Mouse (Mus musculus): Measurements from ENCODE around the gene Slc38a9. TPM values are rescaled to one million over a fixed set of nuclear protein-coding genes. Genes with fewer than 3 reads are reported as not detected.

Slc38a9 gene
- polyA plus RNA-seq, 1 experiment from 2014 or later: 6.6 TPM

DNA sequence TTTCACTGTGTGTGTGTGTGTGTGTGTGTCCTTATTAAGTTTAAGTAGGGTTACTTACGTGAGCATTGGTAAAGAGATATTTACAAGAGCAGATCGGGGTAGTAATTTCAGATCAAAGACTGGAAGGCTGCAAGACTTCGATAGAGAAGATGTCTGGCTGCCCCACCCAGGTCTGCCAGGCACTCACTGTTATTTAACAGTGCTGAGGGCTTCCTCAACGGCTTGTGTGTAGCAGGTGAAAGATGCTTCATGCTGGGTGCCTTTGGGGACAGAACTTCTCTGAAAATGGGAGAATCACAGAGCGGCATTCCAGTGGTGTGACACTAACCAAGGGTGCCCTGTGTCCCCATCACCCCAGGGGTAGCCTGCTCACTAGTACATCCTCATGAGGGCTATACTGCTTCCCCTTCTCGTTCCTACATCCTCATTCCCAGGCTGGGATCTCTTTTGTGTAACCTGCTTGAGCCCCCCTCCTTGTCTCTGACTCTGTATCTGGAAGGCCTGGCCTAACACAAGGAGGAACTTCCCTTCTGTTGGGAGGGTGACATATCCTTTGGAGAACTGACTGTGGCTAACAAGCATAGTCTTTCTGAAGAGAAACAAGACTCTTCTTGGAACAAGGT lies 87.4 kb downstream of the Slc38a9 start:
- Histone ChIP-seq H3K27me3 (replicated peaks; ENCODE audit: control insufficient read depth, insufficient read depth, low read length) (no peaks in the 10 kb centered on the region), H3K4me2 (replicated peaks; ENCODE audit: low read depth) (no peak overlapping the region), H3K27ac (ENCODE audit: low read depth, low read length) (no peak overlapping the region), H3K9ac (ENCODE audit: low read depth, low read length) (no peak overlapping the region), H3K4me3 (ENCODE audit: low read depth, low read length) (no peak overlapping the region), H3K36me3 (ENCODE audit: control insufficient read depth, insufficient read depth) (no peaks in the 10 kb centered on the region), H3K9me3 (ENCODE audit: control insufficient read depth) (no peaks in the 10 kb centered on the region), H3K4me1 (replicated peaks; ENCODE audit: control insufficient read depth, insufficient read depth, low read length) (0 out of 2 replicates have a peak, but pooled peaks cover 3% of the 10 kb centered on the region)
- 67% methylated on average over 6 of the region's 6 CpGs for WGBS
- no peak for TF ChIP-seq CTCF (IDR thresholded peaks at IDR 0.05; ENCODE audit: low read depth)
- ATAC-seq: no peak

- H3K9me3 ChIP-seq (ENCODE audit: control insufficient read depth): no peaks in the 10 kb centered on the region
- no peak for TF ChIP-seq CTCF (IDR thresholded peaks at IDR 0.05; ENCODE audit: low read depth)
- WGBS: 69% methylated on average over 11 of the region's 11 CpGs
- no peak overlapping the region for H3K4me3 ChIP-seq (ENCODE audit: low read depth, low read length)
- H3K27me3 ChIP-seq (replicated peaks; ENCODE audit: control insufficient read depth, insufficient read depth, low read length): no peaks in the 10 kb centered on the region
- no peaks in the 10 kb centered on the region for H3K36me3 ChIP-seq (ENCODE audit: control insufficient read depth, insufficient read depth)
- 0 out of 2 replicates have a peak, but pooled peaks cover 3% of the 10 kb centered on the region for H3K4me1 ChIP-seq (replicated peaks; ENCODE audit: control insufficient read depth, insufficient read depth, low read length)
- no peak overlapping the region for H3K9ac ChIP-seq (ENCODE audit: low read depth, low read length)
- no peak for ATAC-seq
- H3K4me2 ChIP-seq (replicated peaks; ENCODE audit: low read depth): no peak overlapping the region
- H3K27ac ChIP-seq (ENCODE audit: low read depth, low read length): no peak overlapping the region
Observed at GRCm38 (mm10) chr13:112748808-112749510, 88.4 kb downstream of the Slc38a9 start.

- no peak for ATAC-seq
- no peaks in the 10 kb centered on the region for H3K36me3 ChIP-seq (ENCODE audit: control insufficient read depth, insufficient read depth)
- no peak overlapping the region for H3K4me3 ChIP-seq (ENCODE audit: low read depth, low read length)
- WGBS: 88% methylated on average over 2 of the region's 2 CpGs
- H3K27ac ChIP-seq (ENCODE audit: low read depth, low read length): no peak overlapping the region
- no peaks in the 10 kb centered on the region for H3K9me3 ChIP-seq (ENCODE audit: control insufficient read depth)
- TF ChIP-seq CTCF (IDR thresholded peaks at IDR 0.05; ENCODE audit: low read depth): no peak
- H3K4me2 ChIP-seq (replicated peaks; ENCODE audit: low read depth): no peak overlapping the region
- H3K9ac ChIP-seq (ENCODE audit: low read depth, low read length): no peak overlapping the region
- H3K27me3 ChIP-seq (replicated peaks; ENCODE audit: control insufficient read depth, insufficient read depth, low read length): no peaks in the 10 kb centered on the region
- H3K4me1 ChIP-seq (replicated peaks; ENCODE audit: control insufficient read depth, insufficient read depth, low read length): 0 out of 2 replicates have a peak, but pooled peaks cover 3% of the 10 kb centered on the region
Observed at GRCm38 (mm10) chr13:112749881-112750280, 89.3 kb downstream of the Slc38a9 start.

DNA sequence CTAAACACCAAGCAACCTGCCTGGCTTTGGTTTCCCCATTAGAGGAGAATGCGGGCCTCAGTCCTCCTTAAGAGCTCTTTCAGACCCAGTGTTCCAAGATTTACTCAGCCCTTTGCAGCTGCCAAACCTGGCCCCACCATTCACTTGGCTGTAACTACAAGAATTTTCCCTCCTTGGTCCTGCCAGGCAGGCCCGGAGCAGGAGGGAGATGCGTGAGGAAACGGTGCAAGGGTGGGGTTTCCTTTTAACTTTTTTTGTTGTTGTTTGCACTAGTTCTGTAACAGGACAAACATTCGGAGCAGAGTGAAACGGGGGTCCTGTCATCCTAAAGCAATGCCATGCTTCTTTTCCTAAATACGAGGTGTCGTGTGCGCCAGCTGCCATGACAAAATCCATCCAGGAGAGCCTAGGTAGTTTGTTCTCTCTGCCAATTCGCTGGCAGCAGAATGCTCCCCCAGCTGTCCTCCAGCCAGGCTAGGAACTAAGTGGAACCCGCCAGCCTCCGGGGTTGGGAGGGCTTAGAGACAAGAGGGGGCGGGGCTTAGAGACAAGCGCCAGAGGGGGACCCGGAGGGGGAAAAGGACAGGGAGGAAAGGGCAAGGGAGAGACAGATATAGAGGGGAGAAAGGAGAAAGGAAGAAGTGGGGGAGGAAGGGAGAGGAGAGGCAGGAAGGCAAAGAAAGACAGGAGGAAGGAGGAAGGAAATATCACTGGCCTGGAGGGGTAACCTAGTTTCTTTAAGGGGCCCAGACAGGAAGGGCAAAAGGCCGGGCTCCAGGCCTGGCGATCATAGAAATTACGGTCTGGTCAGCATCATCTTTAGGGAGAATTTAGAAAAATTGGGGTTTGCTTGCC lies 91.1 kb downstream of the Slc38a9 start:
- TF ChIP-seq CTCF (IDR thresholded peaks at IDR 0.05; ENCODE audit: low read depth): no peak

DNA sequence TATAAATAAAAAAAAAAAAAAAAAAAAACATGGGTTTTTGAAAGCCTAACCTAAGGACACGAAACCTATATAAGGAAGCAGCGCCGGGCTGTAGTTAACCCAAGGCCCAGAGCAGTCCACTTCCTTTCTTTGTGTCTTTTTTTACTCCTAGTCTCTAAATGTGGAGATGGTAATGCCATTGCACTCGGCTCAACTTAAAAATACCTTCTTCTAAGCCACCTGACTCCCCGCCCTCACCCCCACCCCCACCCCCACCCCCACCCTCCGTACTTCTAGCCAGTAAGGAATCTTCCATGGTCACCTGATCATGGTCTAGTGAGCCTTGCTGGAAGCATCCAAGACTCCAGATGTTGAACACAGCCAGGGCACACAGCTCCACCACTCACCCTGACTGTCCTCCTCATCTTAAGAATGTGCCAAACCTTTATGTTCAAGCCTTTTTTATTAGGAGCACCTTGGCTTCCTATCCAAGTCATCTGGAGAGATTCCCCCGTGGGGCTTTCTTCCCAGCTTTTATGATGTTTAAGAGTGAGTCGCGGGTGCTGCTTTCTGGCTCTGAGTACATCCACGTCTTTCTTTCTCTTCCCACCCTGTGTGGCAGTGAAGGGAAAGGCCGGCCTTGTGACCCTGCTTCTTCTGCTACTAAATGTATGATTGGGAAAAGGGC lies 91.9 kb downstream of the Slc38a9 start:
- ATAC-seq: no peak
- no peak for TF ChIP-seq CTCF (IDR thresholded peaks at IDR 0.05; ENCODE audit: low read depth)
- H3K4me2 ChIP-seq (replicated peaks; ENCODE audit: low read depth): peak overlapping the region; percentile 33; the same call in 1 of the 2 replicates
- 0 out of 2 replicates have a peak, but pooled peaks cover 3% of the 10 kb centered on the region for H3K4me1 ChIP-seq (replicated peaks; ENCODE audit: control insufficient read depth, insufficient read depth, low read length)
- no peak overlapping the region for H3K4me3 ChIP-seq (ENCODE audit: low read depth, low read length)
- H3K27me3 ChIP-seq (replicated peaks; ENCODE audit: control insufficient read depth, insufficient read depth, low read length): no peaks in the 10 kb centered on the region
- no peak overlapping the region for H3K9ac ChIP-seq (ENCODE audit: low read depth, low read length)
- WGBS: 54% methylated on average over 11 of the region's 11 CpGs
- H3K9me3 ChIP-seq (ENCODE audit: control insufficient read depth): no peaks in the 10 kb centered on the region
- peak overlapping the region; percentile 54; the same call in 1 of the 2 replicates for H3K27ac ChIP-seq (ENCODE audit: low read depth, low read length)
- H3K36me3 ChIP-seq (ENCODE audit: control insufficient read depth, insufficient read depth): no peaks in the 10 kb centered on the region

More for the DNA sequence above, 91.1 kb downstream of the Slc38a9 start:
- WGBS: 21% methylated on average over 18 of the region's 18 CpGs
- Histone ChIP-seq H3K4me1 (replicated peaks; ENCODE audit: control insufficient read depth, insufficient read depth, low read length) (0 out of 2 replicates have a peak, but pooled peaks cover 3% of the 10 kb centered on the region), H3K4me2 (replicated peaks; ENCODE audit: low read depth) (peak overlapping the region; percentile 33), H3K9me3 (ENCODE audit: control insufficient read depth) (no peaks in the 10 kb centered on the region), H3K27ac (ENCODE audit: low read depth, low read length) (peak overlapping the region; percentile 35; the same call in 1 of the 2 replicates), H3K4me3 (ENCODE audit: low read depth, low read length) (no peak overlapping the region), H3K9ac (ENCODE audit: low read depth, low read length) (no peak overlapping the region), H3K36me3 (ENCODE audit: control insufficient read depth, insufficient read depth) (no peaks in the 10 kb centered on the region), H3K27me3 (replicated peaks; ENCODE audit: control insufficient read depth, insufficient read depth, low read length) (no peaks in the 10 kb centered on the region)
- no peak for ATAC-seq

Measured in intestine, postnatal 0 days (tissue).